Mouse (Mus musculus): ENCODE results near the gene Gm20604. TPM values are rescaled to one million over a fixed set of nuclear protein-coding genes. Genes with fewer than 3 reads are reported as not detected.
A peak's percentile ranks its signal among the peaks of the same experiment; 100 is the strongest.

Gm20604 gene
- 30.2 and 31.4 TPM in 2 replicates for polyA plus RNA-seq (2014; fragmentation: Nextera tagmentation; extraction: Ambion mirVana)

GRCm38 (mm10) chr12:102758403-102758756, at the start of gene Gm20604:
Gene Gm20604 (minus strand): TSS chr12:102758672.
- no peaks in the 10 kb centered on the region for H3K36me3 ChIP-seq (replicated peaks; ENCODE audit: control insufficient read depth, insufficient read depth, low read depth, low read length)
- H3K27me3 ChIP-seq (ENCODE audit: control insufficient read depth, insufficient read depth, low read length): no peaks in the 10 kb centered on the region
- ATAC-seq (replicated peaks; ENCODE audit: insufficient number of reproducible peaks, low FRiP score, low TSS enrichment, low read depth) (no peak), DNase-seq (ENCODE audit: low spot score) (peak; percentile 9)
- H3K4me1 ChIP-seq (ENCODE audit: control insufficient read depth, insufficient read depth, low read length): peaks cover 5% of the 10 kb centered on the region; the same call in 1 of the 2 replicates
- peak within 1 kb of the TSS; percentile 75 for H3K27ac ChIP-seq (replicated peaks; ENCODE audit: low read depth, low read length)
- H3K9ac ChIP-seq (replicated peaks; ENCODE audit: low read length): peak within 1 kb of the TSS; percentile 77
- WGBS: under 1% methylated on average over 10 of the region's 10 CpGs
- peak within 1 kb of the TSS; percentile 77 for H3K4me3 ChIP-seq (ENCODE audit: low read depth, low read length)
- peak within 1 kb of the TSS; percentile 72 for H3K4me2 ChIP-seq (ENCODE audit: low read depth, low read length)
- H3K9me3 ChIP-seq (replicated peaks; ENCODE audit: control insufficient read depth, low read length): no peaks in the 10 kb centered on the region

GRCm38 (mm10) chr12:102799528-102799927, 41.1 kb upstream of the Gm20604 start:
- Histone ChIP-seq H3K4me3 (ENCODE audit: low read depth, low read length) (no peak overlapping the region), H3K9me3 (replicated peaks; ENCODE audit: control insufficient read depth, low read length) (no peaks in the 10 kb centered on the region), H3K4me2 (ENCODE audit: low read depth, low read length) (no peak overlapping the region), H3K9ac (replicated peaks; ENCODE audit: low read length) (no peak overlapping the region), H3K4me1 (ENCODE audit: control insufficient read depth, insufficient read depth, low read length) (no peaks in the 10 kb centered on the region), H3K36me3 (replicated peaks; ENCODE audit: control insufficient read depth, insufficient read depth, low read depth, low read length) (no peaks in the 10 kb centered on the region), H3K27me3 (ENCODE audit: control insufficient read depth, insufficient read depth, low read length) (no peaks in the 10 kb centered on the region), H3K27ac (replicated peaks; ENCODE audit: low read depth, low read length) (no peak overlapping the region)
- WGBS: 96% methylated on average over 2 of the region's 2 CpGs
- DNase-seq (ENCODE audit: low spot score) (no peak), ATAC-seq (replicated peaks; ENCODE audit: insufficient number of reproducible peaks, low FRiP score, low TSS enrichment, low read depth) (no peak)

GRCm38 (mm10) chr12:102787927-102788326, 29.5 kb upstream of the Gm20604 start:
- no peak for DNase-seq (ENCODE audit: low spot score)
- Histone ChIP-seq H3K36me3 (replicated peaks; ENCODE audit: control insufficient read depth, insufficient read depth, low read depth, low read length) (peaks cover 5% of the 10 kb centered on the region; the same call in 1 of the 2 replicates), H3K4me3 (ENCODE audit: low read depth, low read length) (no peak overlapping the region), H3K9ac (replicated peaks; ENCODE audit: low read length) (no peak overlapping the region), H3K4me1 (ENCODE audit: control insufficient read depth, insufficient read depth, low read length) (no peaks in the 10 kb centered on the region), H3K27ac (replicated peaks; ENCODE audit: low read depth, low read length) (no peak overlapping the region), H3K4me2 (ENCODE audit: low read depth, low read length) (no peak overlapping the region), H3K9me3 (replicated peaks; ENCODE audit: control insufficient read depth, low read length) (no peaks in the 10 kb centered on the region), H3K27me3 (ENCODE audit: control insufficient read depth, insufficient read depth, low read length) (no peaks in the 10 kb centered on the region)
- 89% methylated on average over 7 of the region's 7 CpGs for WGBS
- ATAC-seq (replicated peaks; ENCODE audit: insufficient number of reproducible peaks, low FRiP score, low TSS enrichment, low read depth): no peak

- Histone ChIP-seq H3K9me3 (replicated peaks; ENCODE audit: control insufficient read depth, low read length) (no peaks in the 10 kb centered on the region), H3K4me1 (ENCODE audit: control insufficient read depth, insufficient read depth, low read length) (no peaks in the 10 kb centered on the region), H3K27ac (replicated peaks; ENCODE audit: low read depth, low read length) (no peak overlapping the region), H3K4me2 (ENCODE audit: low read depth, low read length) (no peak overlapping the region), H3K9ac (replicated peaks; ENCODE audit: low read length) (no peak overlapping the region), H3K27me3 (ENCODE audit: control insufficient read depth, insufficient read depth, low read length) (no peaks in the 10 kb centered on the region), H3K4me3 (ENCODE audit: low read depth, low read length) (no peak overlapping the region), H3K36me3 (replicated peaks; ENCODE audit: control insufficient read depth, insufficient read depth, low read depth, low read length) (0 out of 2 replicates have a peak, but pooled peaks cover 3% of the 10 kb centered on the region)
- no peak for ATAC-seq (replicated peaks; ENCODE audit: insufficient number of reproducible peaks, low FRiP score, low TSS enrichment, low read depth)
- no peak for DNase-seq (ENCODE audit: low spot score)
- WGBS: 79% methylated on average over 5 of the region's 5 CpGs
Observed at GRCm38 (mm10) chr12:102785593-102785985, 27.1 kb upstream of the Gm20604 start.

- 84% methylated on average over 19 of the region's 19 CpGs for WGBS
- DNase-seq (ENCODE audit: low spot score) (no peak), ATAC-seq (replicated peaks; ENCODE audit: insufficient number of reproducible peaks, low FRiP score, low TSS enrichment, low read depth) (no peak)
- no peak overlapping the region for H3K27ac ChIP-seq (replicated peaks; ENCODE audit: low read depth, low read length)
- no peaks in the 10 kb centered on the region for H3K27me3 ChIP-seq (ENCODE audit: control insufficient read depth, insufficient read depth, low read length)
- no peak overlapping the region for H3K4me3 ChIP-seq (ENCODE audit: low read depth, low read length)
- H3K4me1 ChIP-seq (ENCODE audit: control insufficient read depth, insufficient read depth, low read length): no peaks in the 10 kb centered on the region
- H3K9ac ChIP-seq (replicated peaks; ENCODE audit: low read length): no peak overlapping the region
- no peak overlapping the region for H3K4me2 ChIP-seq (ENCODE audit: low read depth, low read length)
- H3K36me3 ChIP-seq (replicated peaks; ENCODE audit: control insufficient read depth, insufficient read depth, low read depth, low read length): 0 out of 2 replicates have a peak, but pooled peaks cover 3% of the 10 kb centered on the region
- H3K9me3 ChIP-seq (replicated peaks; ENCODE audit: control insufficient read depth, low read length): no peaks in the 10 kb centered on the region
Observed at GRCm38 (mm10) chr12:102784899-102785592, 26.6 kb upstream of the Gm20604 start.

GRCm38 (mm10) chr12:102782841-102783240, 24.4 kb upstream of the Gm20604 start:
- H3K4me2 ChIP-seq (ENCODE audit: low read depth, low read length): no peak overlapping the region
- 92% methylated on average over 5 of the region's 5 CpGs for WGBS
- H3K9ac ChIP-seq (replicated peaks; ENCODE audit: low read length): no peak overlapping the region
- DNase-seq (ENCODE audit: low spot score): no peak
- ATAC-seq (replicated peaks; ENCODE audit: insufficient number of reproducible peaks, low FRiP score, low TSS enrichment, low read depth): no peak
- H3K27me3 ChIP-seq (ENCODE audit: control insufficient read depth, insufficient read depth, low read length): no peaks in the 10 kb centered on the region
- H3K4me1 ChIP-seq (ENCODE audit: control insufficient read depth, insufficient read depth, low read length): no peaks in the 10 kb centered on the region
- no peak overlapping the region for H3K27ac ChIP-seq (replicated peaks; ENCODE audit: low read depth, low read length)
- 0 out of 2 replicates have a peak, but pooled peaks cover 3% of the 10 kb centered on the region for H3K36me3 ChIP-seq (replicated peaks; ENCODE audit: control insufficient read depth, insufficient read depth, low read depth, low read length)
- no peaks in the 10 kb centered on the region for H3K9me3 ChIP-seq (replicated peaks; ENCODE audit: control insufficient read depth, low read length)
- H3K4me3 ChIP-seq (ENCODE audit: low read depth, low read length): no peak overlapping the region

GRCm38 (mm10) chr12:102779452-102779851, 21.0 kb upstream of the Gm20604 start:
- Histone ChIP-seq H3K4me1 (ENCODE audit: control insufficient read depth, insufficient read depth, low read length) (no peaks in the 10 kb centered on the region), H3K4me2 (ENCODE audit: low read depth, low read length) (no peak overlapping the region), H3K27ac (replicated peaks; ENCODE audit: low read depth, low read length) (no peak overlapping the region), H3K36me3 (replicated peaks; ENCODE audit: control insufficient read depth, insufficient read depth, low read depth, low read length) (no peaks in the 10 kb centered on the region), H3K9me3 (replicated peaks; ENCODE audit: control insufficient read depth, low read length) (no peaks in the 10 kb centered on the region), H3K4me3 (ENCODE audit: low read depth, low read length) (no peak overlapping the region), H3K27me3 (ENCODE audit: control insufficient read depth, insufficient read depth, low read length) (no peaks in the 10 kb centered on the region), H3K9ac (replicated peaks; ENCODE audit: low read length) (no peak overlapping the region)
- WGBS: 56% methylated on average over 3 of the region's 3 CpGs
- ATAC-seq (replicated peaks; ENCODE audit: insufficient number of reproducible peaks, low FRiP score, low TSS enrichment, low read depth) (0 out of 2 replicates have a peak, but pooled peaks have one; percentile 44), DNase-seq (ENCODE audit: low spot score) (peak; percentile 39)

- Histone ChIP-seq H3K36me3 (replicated peaks; ENCODE audit: control insufficient read depth, insufficient read depth, low read depth, low read length) (no peaks in the 10 kb centered on the region; the same call in 1 of the 2 replicates), H3K4me1 (ENCODE audit: control insufficient read depth, insufficient read depth, low read length) (no peaks in the 10 kb centered on the region), H3K27ac (replicated peaks; ENCODE audit: low read depth, low read length) (no peak overlapping the region), H3K9ac (replicated peaks; ENCODE audit: low read length) (no peak overlapping the region), H3K4me3 (ENCODE audit: low read depth, low read length) (no peak overlapping the region), H3K4me2 (ENCODE audit: low read depth, low read length) (no peak overlapping the region), H3K27me3 (ENCODE audit: control insufficient read depth, insufficient read depth, low read length) (no peaks in the 10 kb centered on the region), H3K9me3 (replicated peaks; ENCODE audit: control insufficient read depth, low read length) (no peaks in the 10 kb centered on the region)
- ATAC-seq (replicated peaks; ENCODE audit: insufficient number of reproducible peaks, low FRiP score, low TSS enrichment, low read depth) (no peak), DNase-seq (ENCODE audit: low spot score) (no peak)
- 84% methylated on average over 5 of the region's 5 CpGs for WGBS
Observed at GRCm38 (mm10) chr12:102778151-102778550, 19.7 kb upstream of the Gm20604 start.

Data from embryonic facial prominence, embryonic 11.5 days (tissue).